Mouse (Mus musculus) erythroblast, embryonic 14.5 days (primary cell): Measurements from ENCODE around the gene Cdc73.

Source experiments
- GATA1 ChIP-seq: IDR thresholded peaks from 2 replicates; pipeline ENCODE4 v1.6.1; 2012; ENCODE audit warnings: low read length, inconsistent platforms, mixed read lengths
- TAL1 ChIP-seq: IDR thresholded peaks from 3 replicates; pipeline ENCODE4 v1.6.1; 2012; ENCODE audit warnings: low read length, inconsistent platforms, mixed read lengths

DNA sequence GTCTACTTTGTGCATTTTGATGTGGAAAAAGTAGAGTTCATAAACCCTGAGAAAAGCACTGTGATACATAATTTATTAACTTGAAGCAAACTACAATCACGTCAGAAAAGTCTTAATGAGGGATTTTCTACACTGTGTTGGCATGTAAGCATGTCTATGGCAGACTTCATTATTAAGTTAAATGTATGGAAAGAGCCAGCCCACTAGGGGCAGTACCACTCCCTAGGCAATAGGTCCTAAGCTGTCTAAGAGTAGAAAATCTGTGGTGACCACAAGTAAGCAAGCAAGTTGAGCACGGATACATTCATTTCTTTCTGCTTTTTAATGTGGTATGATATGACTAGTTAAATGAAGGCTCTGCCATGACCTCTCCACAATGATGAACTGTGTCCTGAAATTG lies 89.8 kb downstream of the Cdc73 start:
- TF ChIP-seq GATA1 (no peak), TAL1 (no peak)
